Comparison of ENCODE assay signal across 14 mouse cellular contexts in genomic region chr13:57782107-57782561, GRCm38 (mm10).
DNase-seq lines count a peak whose midpoint lies in the region; ATAC-seq lines count a peak whose summit lies in the region.
"Had no signal": no experiment of that assay in that cellular context is flagged by ENCODE, and none has a peak within 500 bp of the region (broad histone marks: within the 10 kb centered on the region; RNA-seq: fewer than 3 reads in every experiment).

No protein-coding gene starts in this region.

- ATAC-seq in cerebellum, adult (ENCODE audit: insufficient number of reproducible peaks, low FRiP score, low TSS enrichment) = peak; percentile 54
- ATAC-seq: forebrain, postnatal 0 days; intestine, embryonic 15.5 days; lung, postnatal 0 days had no signal

- peak; percentile 60 for DNase-seq in left cerebral cortex, postnatal 4 days
- no peak for DNase-seq in left cerebral cortex, adult 18-20 months (ENCODE audit: low spot score in 2 of 2)
- DNase-seq in cerebellum, adult 9-10 months = peak; percentile 84
- peak; percentile 84 for DNase-seq in retina, embryonic 14.5 days (ENCODE audit: low spot score)
- no peak for DNase-seq in layer of hippocampus, adult 9-11 months
- no peak for DNase-seq in thymus, postnatal 4 days
- DNase-seq: adrenal gland, postnatal 36 days; B cell, adult 2 months; forebrain, postnatal 0 days; gastrocnemius, postnatal 36 days; kidney, postnatal 36 days had no signal

- intact Hi-C loops in left cerebral cortex, postnatal 4 days (cut with DNase I) = no loop called here

Comparison
In these comparisons a context has a peak if more than half of its experiments do, and no peak if none do; other contexts are left out.
1. DNase-seq: peak in left cerebral cortex, postnatal 4 days (single experiment), cerebellum, adult 9-10 months (single experiment) and retina, embryonic 14.5 days (single experiment); none in left cerebral cortex, adult 18-20 months (0 of 2), layer of hippocampus, adult 9-11 months (single experiment) and thymus, postnatal 4 days (single experiment).